Comparison of ENCODE assay signal across 24 mouse cellular contexts in the genomic region with DNA sequence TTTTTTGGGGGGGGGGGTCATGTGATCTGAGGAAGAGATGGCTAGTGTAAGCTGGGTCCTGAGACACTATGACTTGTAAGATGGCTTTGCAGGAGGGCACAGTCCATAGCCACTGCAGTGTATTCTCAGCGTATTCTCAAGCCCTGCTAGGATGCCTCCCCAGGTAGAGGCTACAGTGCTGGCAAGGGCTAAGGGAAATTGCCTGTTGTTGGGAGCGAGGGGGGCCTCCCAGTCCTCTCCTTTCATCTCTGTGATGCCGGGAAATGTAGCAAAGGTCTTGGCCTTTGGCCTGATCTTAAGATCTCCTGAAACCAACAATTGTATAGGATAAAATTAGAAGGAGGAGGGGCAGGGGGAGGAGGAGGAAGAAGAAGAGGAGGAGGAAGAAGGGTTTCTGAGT. TPM values are rescaled to one million over a fixed set of nuclear protein-coding genes. Genes with fewer than 3 reads are reported as not detected.
DNase-seq lines count a peak whose midpoint lies in the region; ATAC-seq and TF ChIP-seq lines count a peak whose summit lies in the region.
"Had no signal": no experiment of that assay in that cellular context is flagged by ENCODE, and none has a peak within 500 bp of the region (broad histone marks: within the 10 kb centered on the region; RNA-seq: fewer than 3 reads in every experiment).

No protein-coding gene starts in this region.

- WGBS in cerebellum, adult 2 months = 8% methylated on average over 3 of the region's 3 CpGs
- WGBS in heart, embryonic 12.5 days = 75% methylated on average over 3 of the region's 3 CpGs
- 51% methylated on average over 3 of the region's 3 CpGs for WGBS in forebrain, embryonic 15.5 days

- peaks cover 41% of the 10 kb centered on the region for H3K4me1 ChIP-seq in cerebellum, adult 2 months (ENCODE audit: control insufficient read depth, insufficient read depth, low read length)
- peaks cover 14% of the 10 kb centered on the region for H3K4me1 ChIP-seq in heart, embryonic 12.5 days (replicated peaks)
- H3K4me1 ChIP-seq in brown adipose tissue, adult 24 weeks (ENCODE audit: control insufficient read depth, insufficient read depth, insufficient read length, low read length) = peaks cover 43% of the 10 kb centered on the region
- H3K4me1 ChIP-seq in forebrain, embryonic 15.5 days = no peaks in the 10 kb centered on the region; the same call in 1 of the 2 replicates
- H3K4me1 ChIP-seq: hindbrain, embryonic 15.5 days had no signal

- H3K4me2 ChIP-seq in heart, embryonic 12.5 days = no peak overlapping the region
- H3K4me2 ChIP-seq in forebrain, embryonic 15.5 days (replicated peaks) = no peak overlapping the region
- H3K4me2 ChIP-seq: embryonic facial prominence, embryonic 15.5 days; heart, embryonic 15.5 days; hindbrain, embryonic 15.5 days had no signal

- H3K27ac ChIP-seq in cerebellum, adult 2 months (ENCODE audit: insufficient read depth, low read length) = peak overlapping the region; percentile 71
- H3K27ac ChIP-seq in heart, embryonic 12.5 days (ENCODE audit: poor library complexity, severe bottlenecking) = no peak overlapping the region
- peak overlapping the region; percentile 77 for H3K27ac ChIP-seq in layer of hippocampus, adult 2 months
- H3K27ac ChIP-seq in brown adipose tissue, adult 24 weeks (replicated peaks; ENCODE audit: low read depth, low read length) = 0 out of 2 replicates have a peak overlapping the region, but pooled peaks have one; percentile 3
- H3K27ac ChIP-seq in forebrain, embryonic 15.5 days (replicated peaks) = no peak overlapping the region
- H3K27ac ChIP-seq: embryonic facial prominence, embryonic 15.5 days; forebrain, embryonic 10.5 days; heart, embryonic 10.5 days; heart, embryonic 15.5 days; hindbrain, embryonic 15.5 days had no signal

- no peak for TF ChIP-seq CTCF in cerebellum, adult 2 months (IDR thresholded peaks at IDR 0.05; ENCODE audit: borderline replicate concordance, insufficient read depth, low read depth, low read length)
- TF ChIP-seq CTCF in layer of hippocampus, adult 2 months (conservative IDR thresholded peaks at IDR 0.05) = no peak

- no peaks in the 10 kb centered on the region for H3K9me3 ChIP-seq in heart, embryonic 12.5 days (replicated peaks)
- no peaks in the 10 kb centered on the region for H3K9me3 ChIP-seq in forebrain, embryonic 15.5 days
- H3K9me3 ChIP-seq: embryonic facial prominence, embryonic 15.5 days; forebrain, embryonic 10.5 days; heart, embryonic 10.5 days; heart, embryonic 15.5 days; hindbrain, embryonic 15.5 days had no signal

- no peak for DNase-seq in cerebellum, adult 2 months
- DNase-seq in cerebellum, postnatal 14 days = no peak
- peak; percentile 92 for DNase-seq in heart, adult 11 months
- no peak for DNase-seq in layer of hippocampus, adult 2 months (ENCODE audit: low spot score in 2 of 2)
- no peak for DNase-seq in layer of hippocampus, adult 11-12 months (ENCODE audit: low spot score)
- DNase-seq: adrenal gland, adult 2 months; adrenal gland, postnatal 25 days; cerebellum, postnatal 36 days; embryo, embryonic 11 days; gastrocnemius, postnatal 14 days; heart, postnatal 36 days; kidney, adult 9 months had no signal

- H3K36me3 ChIP-seq in heart, embryonic 12.5 days = no peaks in the 10 kb centered on the region
- no peaks in the 10 kb centered on the region for H3K36me3 ChIP-seq in forebrain, embryonic 15.5 days
- H3K36me3 ChIP-seq: embryonic facial prominence, embryonic 15.5 days; forebrain, embryonic 10.5 days; heart, embryonic 10.5 days; heart, embryonic 15.5 days; hindbrain, embryonic 15.5 days had no signal

- H3K27me3 ChIP-seq in cerebellum, adult 2 months (ENCODE audit: control insufficient read depth, insufficient read depth, low read length) = no peaks in the 10 kb centered on the region
- H3K27me3 ChIP-seq in heart, embryonic 12.5 days (replicated peaks) = no peaks in the 10 kb centered on the region; the same call in 1 of the 2 replicates
- no peaks in the 10 kb centered on the region for H3K27me3 ChIP-seq in forebrain, embryonic 15.5 days
- H3K27me3 ChIP-seq: CH12.LX; embryonic facial prominence, embryonic 15.5 days; heart, embryonic 15.5 days; hindbrain, embryonic 15.5 days had no signal

- ATAC-seq in heart, embryonic 12.5 days (ENCODE audit: insufficient number of reproducible peaks, low FRiP score) = no peak
- ATAC-seq in forebrain, embryonic 15.5 days (replicated peaks) = no peak
- ATAC-seq: forebrain, embryonic 14.5 days; intestine, postnatal 0 days had no signal

- no peak overlapping the region for H3K9ac ChIP-seq in heart, embryonic 12.5 days
- no peak overlapping the region for H3K9ac ChIP-seq in forebrain, embryonic 15.5 days (replicated peaks)
- H3K9ac ChIP-seq: embryonic facial prominence, embryonic 15.5 days; heart, embryonic 15.5 days; hindbrain, embryonic 15.5 days had no signal

- no peak for TF ChIP-seq POLR2A in cerebellum, adult 2 months (IDR thresholded peaks at IDR 0.05; ENCODE audit: borderline replicate concordance, insufficient read depth, low read length)

- H3K4me3 ChIP-seq in cerebellum, adult 2 months (replicated peaks; ENCODE audit: insufficient read depth, low read depth, low read length) = no peak overlapping the region
- no peak overlapping the region for H3K4me3 ChIP-seq in heart, embryonic 12.5 days
- H3K4me3 ChIP-seq in layer of hippocampus, adult 2 months = no peak overlapping the region
- no peak overlapping the region for H3K4me3 ChIP-seq in brown adipose tissue, adult 24 weeks (ENCODE audit: insufficient read depth, low read depth, low read length)
- no peak overlapping the region for H3K4me3 ChIP-seq in forebrain, embryonic 15.5 days
- H3K4me3 ChIP-seq: embryonic facial prominence, embryonic 15.5 days; erythroblast, embryonic 14.5 days; forebrain, embryonic 10.5 days; heart, embryonic 10.5 days; heart, embryonic 15.5 days; hindbrain, embryonic 15.5 days had no signal

RNA-seq across cellular contexts. Expression of a gene that starts 22.3 kb away (rescaled TPM):
- polyA plus RNA-seq in cerebellum, adult 2 months (2012; rRNA removed) = 93.5 and 97.3 TPM in 2 replicates
- 2.1 TPM in 2 replicates for polyA plus RNA-seq in heart, embryonic 12.5 days (2016; fragmentation: Nextera tagmentation; extraction: Ambion mirVana)
- total RNA-seq in layer of hippocampus, adult 2 months (2021) = 100 to 1,000 TPM; 176 to 178 TPM
- polyA plus RNA-seq in brown adipose tissue, adult 24 weeks (2012; ENCODE audit: insufficient read depth, insufficient read length, missing spikeins) = 61.4 and 63.8 TPM in 2 replicates
- 2.4 and 2.5 TPM in 2 replicates for polyA plus RNA-seq in forebrain, embryonic 15.5 days (2015; fragmentation: Nextera tagmentation; extraction: Ambion mirVana)
- total RNA-seq: CH12.LX had no signal

Comparison
In these comparisons a context has a peak if more than half of its experiments do, and no peak if none do; other contexts are left out.
1. H3K27ac ChIP-seq: peak in cerebellum, adult 2 months (single experiment), layer of hippocampus, adult 2 months (single experiment) and brown adipose tissue, adult 24 weeks (single experiment); none in heart, embryonic 12.5 days (single experiment) and forebrain, embryonic 15.5 days (single experiment).
2. RNA of a gene that starts 22.3 kb away (polyA plus RNA-seq): 93.5 to 97.3 TPM in cerebellum, adult 2 months and 61.4 to 63.8 TPM in brown adipose tissue, adult 24 weeks; 2.4 to 2.5 TPM in forebrain, embryonic 15.5 days and 2.1 TPM in heart, embryonic 12.5 days; every median in the first group is over 10 times any median in the second.